Mouse (Mus musculus) T-helper 1 cell (primary cell): Measurements from ENCODE around the gene Cd28.
"Not testable (repeated sequence)": the region's sequence is repeated elsewhere in the genome, so short reads cannot be mapped to it uniquely, and the experiment has no call there.

Source experiments
- in situ Hi-C: fragments of 300-600 bp; cut with MboI, MseI; formaldehyde crosslinking; loops from one replicate; pipeline ENCODE4 v1.15.1; 2025; ENCODE audit warnings: high pct_unique_total_duplicates

Gene Cd28

GRCm38 (mm10) chr1:60795677-60796205 lies 79.1 kb downstream of the Cd28 start:
- in situ Hi-C loops: no loop called here

GRCm38 (mm10) chr1:60799795-60800345 lies 83.3 kb downstream of the Cd28 start:
- in situ Hi-C loops: no loop called here

- in situ Hi-C loops: no loop called here
These were observed 84.6 kb downstream of the Cd28 start for GRCm38 (mm10) chr1:60801210-60801671.

- in situ Hi-C loops: no loop called here
These were observed 86.7 kb downstream of the Cd28 start for GRCm38 (mm10) chr1:60803128-60803824.

GRCm38 (mm10) chr1:60803825-60804696 lies 87.5 kb downstream of the Cd28 start:
- in situ Hi-C loops: no loop called here

- in situ Hi-C loops: no loop called here
These were observed 88.6 kb downstream of the Cd28 start for GRCm38 (mm10) chr1:60805178-60805577.

GRCm38 (mm10) chr1:60807748-60808147 lies 91.1 kb downstream of the Cd28 start:
- in situ Hi-C loops: no loop called here

- in situ Hi-C loops: no loop called here
These were observed 91.9 kb downstream of the Cd28 start for GRCm38 (mm10) chr1:60808466-60808865.

GRCm38 (mm10) chr1:60809166-60809565 lies 92.6 kb downstream of the Cd28 start:
- in situ Hi-C loops: no loop called here

- in situ Hi-C loops: no loop called here
These were observed 94.2 kb downstream of the Cd28 start for GRCm38 (mm10) chr1:60810821-60811220.

- in situ Hi-C loops: no loop called here
These were observed 95.4 kb downstream of the Cd28 start for GRCm38 (mm10) chr1:60811998-60812397.

- in situ Hi-C loops: no loop called here
These were observed 96.8 kb downstream of the Cd28 start for GRCm38 (mm10) chr1:60813411-60813810.

GRCm38 (mm10) chr1:60815912-60816311 lies 99.3 kb downstream of the Cd28 start:
- in situ Hi-C loops: no loop called here

GRCm38 (mm10) chr1:60818491-60818890 lies 101.9 kb downstream of the Cd28 start:
- in situ Hi-C loops: not testable (repeated sequence)

- in situ Hi-C loops: no loop called here
These were observed 103.4 kb downstream of the Cd28 start for GRCm38 (mm10) chr1:60819993-60820392.

GRCm38 (mm10) chr1:60820981-60821380 lies 104.4 kb downstream of the Cd28 start:
- in situ Hi-C loops: no loop called here

GRCm38 (mm10) chr1:60821590-60821989 lies 105.0 kb downstream of the Cd28 start:
- in situ Hi-C loops: no loop called here
